Mouse (Mus musculus) liver, adult 2 months (tissue): ENCODE results near the gene Glrp1.

Source experiments
- CTCF ChIP-seq: fragments of 200-500 bp; IDR thresholded peaks from 2 replicates; pipeline ENCODE4 v1.5.1; 2011; ENCODE audit warnings: low read depth, low read length, control low read depth
- POLR2A ChIP-seq: fragments of 200-500 bp; IDR thresholded peaks from 2 replicates; pipeline ENCODE4 v1.6.1; 2011; ENCODE audit warnings: low read length, control low read depth; ENCODE audit not compliant: insufficient read depth; ENCODE audit errors: extremely low read depth

GRCm38 (mm10) chr1:88468335-88468734, 41.5 kb downstream of the Glrp1 start:
- TF ChIP-seq CTCF, result no peak
- TF ChIP-seq POLR2A, result no peak
